8 mouse cellular contexts compared by ENCODE assay signal in the genomic region with DNA sequence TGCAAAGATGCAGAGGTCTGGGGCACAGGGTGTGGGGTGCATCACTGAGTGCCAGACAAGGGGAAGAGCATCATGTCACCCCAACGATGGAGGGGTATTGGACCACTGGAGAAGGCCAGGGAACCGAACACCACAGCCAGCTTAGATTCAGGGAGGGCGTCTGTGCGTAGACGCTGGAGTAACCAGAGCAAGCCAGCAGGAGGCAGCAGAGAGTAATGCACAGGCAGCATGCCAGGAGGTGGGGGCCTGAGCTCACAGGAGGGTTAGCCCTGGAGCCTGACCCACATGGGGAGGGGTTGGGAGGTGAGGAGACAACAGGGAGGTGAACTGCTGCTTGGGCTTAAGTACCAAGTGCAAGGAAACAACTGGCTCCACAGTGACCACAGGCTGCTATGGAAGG. TPM values are rescaled to one million over a fixed set of nuclear protein-coding genes. Genes with fewer than 3 reads are reported as not detected.
A peak's percentile ranks its signal among the peaks of the same experiment; 100 is the strongest.
DNase-seq lines count a peak whose midpoint lies in the region; ATAC-seq and TF ChIP-seq lines count a peak whose summit lies in the region.

No protein-coding gene starts in this region.

- no peaks in the 10 kb centered on the region for H3K36me3 ChIP-seq in embryonic facial prominence, embryonic 14.5 days (ENCODE audit: control insufficient read depth, insufficient read depth, low read length)
- no peaks in the 10 kb centered on the region for H3K36me3 ChIP-seq in heart, embryonic 12.5 days
- H3K36me3 ChIP-seq in kidney, embryonic 16.5 days (ENCODE audit: insufficient read depth, low read length): 0 out of 2 replicates have a peak, but pooled peaks cover 3% of the 10 kb centered on the region
- H3K36me3 ChIP-seq in liver, postnatal 0 days (replicated peaks; ENCODE audit: insufficient read depth, low read length): peaks cover 19% of the 10 kb centered on the region
- H3K36me3 ChIP-seq in neural tube, embryonic 14.5 days (ENCODE audit: control insufficient read depth, insufficient read depth, low read length): no peaks in the 10 kb centered on the region

- ATAC-seq in embryonic facial prominence, embryonic 14.5 days (ENCODE audit: low read depth): peak; percentile 74
- peak; percentile 27; the same call in 1 of the 2 replicates for ATAC-seq in heart, embryonic 12.5 days (ENCODE audit: insufficient number of reproducible peaks, low FRiP score)
- ATAC-seq in kidney, embryonic 16.5 days (ENCODE audit: low FRiP score, low TSS enrichment): peak; percentile 57
- peak; percentile 46 for ATAC-seq in liver, postnatal 0 days
- peak; percentile 35 for ATAC-seq in neural tube, embryonic 14.5 days (ENCODE audit: low read depth)

- H3K4me1 ChIP-seq in embryonic facial prominence, embryonic 14.5 days (ENCODE audit: control insufficient read depth, insufficient read depth, low read length): peaks cover 8% of the 10 kb centered on the region; the same call in 1 of the 2 replicates
- peaks cover 23% of the 10 kb centered on the region for H3K4me1 ChIP-seq in heart, embryonic 12.5 days (replicated peaks)
- peaks cover 30% of the 10 kb centered on the region for H3K4me1 ChIP-seq in kidney, embryonic 16.5 days (ENCODE audit: insufficient read depth, low read length)
- peaks cover 44% of the 10 kb centered on the region for H3K4me1 ChIP-seq in liver, postnatal 0 days (ENCODE audit: insufficient read depth)
- peaks cover 14% of the 10 kb centered on the region; the same call in 1 of the 2 replicates for H3K4me1 ChIP-seq in neural tube, embryonic 14.5 days (ENCODE audit: control insufficient read depth, insufficient read depth, low read length)

- no peak overlapping the region for H3K4me2 ChIP-seq in embryonic facial prominence, embryonic 14.5 days (ENCODE audit: low read depth, low read length)
- H3K4me2 ChIP-seq in heart, embryonic 12.5 days: no peak overlapping the region
- H3K4me2 ChIP-seq in kidney, embryonic 16.5 days (replicated peaks; ENCODE audit: low read depth, low read length): no peak overlapping the region
- H3K4me2 ChIP-seq in liver, postnatal 0 days (ENCODE audit: low read depth, low read length): peak overlapping the region; percentile 44
- no peak overlapping the region for H3K4me2 ChIP-seq in neural tube, embryonic 14.5 days (ENCODE audit: low read depth, low read length)

- no peak overlapping the region for H3K4me3 ChIP-seq in embryonic facial prominence, embryonic 14.5 days (ENCODE audit: low read depth, low read length)
- no peak overlapping the region for H3K4me3 ChIP-seq in heart, embryonic 12.5 days
- no peak overlapping the region for H3K4me3 ChIP-seq in kidney, embryonic 16.5 days (ENCODE audit: low read length)
- H3K4me3 ChIP-seq in liver, postnatal 0 days (ENCODE audit: low read depth, low read length): no peak overlapping the region
- no peak overlapping the region for H3K4me3 ChIP-seq in neural tube, embryonic 14.5 days (ENCODE audit: low read depth, low read length)

- H3K27ac ChIP-seq in embryonic facial prominence, embryonic 14.5 days (replicated peaks; ENCODE audit: low read depth, low read length): no peak overlapping the region
- H3K27ac ChIP-seq in heart, embryonic 12.5 days (ENCODE audit: poor library complexity, severe bottlenecking): no peak overlapping the region
- H3K27ac ChIP-seq in kidney, embryonic 16.5 days (ENCODE audit: low read length): peak overlapping the region; percentile 81; the same call in 1 of the 2 replicates
- H3K27ac ChIP-seq in liver, postnatal 0 days (ENCODE audit: low read depth): peak overlapping the region; percentile 98
- H3K27ac ChIP-seq in neural tube, embryonic 14.5 days (ENCODE audit: low read depth, low read length): 0 out of 2 replicates have a peak overlapping the region, but pooled peaks have one; percentile 4

- no peaks in the 10 kb centered on the region for H3K27me3 ChIP-seq in embryonic facial prominence, embryonic 14.5 days (replicated peaks; ENCODE audit: control insufficient read depth, insufficient read depth, low read length)
- H3K27me3 ChIP-seq in heart, embryonic 12.5 days (replicated peaks): peaks cover 89% of the 10 kb centered on the region
- no peaks in the 10 kb centered on the region for H3K27me3 ChIP-seq in kidney, embryonic 16.5 days (ENCODE audit: insufficient read depth, low read length)
- H3K27me3 ChIP-seq in liver, postnatal 0 days (ENCODE audit: insufficient read depth, low read length): no peaks in the 10 kb centered on the region
- no peaks in the 10 kb centered on the region for H3K27me3 ChIP-seq in neural tube, embryonic 14.5 days (ENCODE audit: control insufficient read depth, insufficient read depth, low read length)

- DNase-seq in CD4-positive, CD25-positive, alpha-beta regulatory T cell, adult 2 months (ENCODE audit: low read depth, low spot score): peak; percentile 91
- peak; percentile 50 to 58 for DNase-seq in adrenal gland, postnatal 4 days (ENCODE audit: low spot score in 2 of 2)
- peak; percentile 50 for DNase-seq in embryonic facial prominence, embryonic 14.5 days (ENCODE audit: low spot score)
- DNase-seq in liver, postnatal 0 days: peak; percentile 90
- peak; percentile 30 for DNase-seq in testis, postnatal 14 days (ENCODE audit: low spot score)

- no peak for TF ChIP-seq EP300 in liver, postnatal 0 days (IDR thresholded peaks at IDR 0.05; ENCODE audit: low read depth)

- 19% methylated on average over 5 of the region's 5 CpGs for WGBS in embryonic facial prominence, embryonic 14.5 days
- 18% methylated on average over 5 of the region's 5 CpGs for WGBS in heart, embryonic 12.5 days
- WGBS in kidney, embryonic 16.5 days: 21% methylated on average over 5 of the region's 5 CpGs
- WGBS in liver, postnatal 0 days (ENCODE audit: insufficient replicate concordance): 33% methylated on average over 5 of the region's 5 CpGs
- WGBS in neural tube, embryonic 14.5 days: 16% methylated on average over 5 of the region's 5 CpGs

- no peak overlapping the region for H3K9ac ChIP-seq in embryonic facial prominence, embryonic 14.5 days (ENCODE audit: low read depth, low read length)
- H3K9ac ChIP-seq in heart, embryonic 12.5 days: no peak overlapping the region; the same call in 1 of the 2 replicates
- H3K9ac ChIP-seq in kidney, embryonic 16.5 days (replicated peaks; ENCODE audit: low read length): no peak overlapping the region
- H3K9ac ChIP-seq in liver, postnatal 0 days (replicated peaks): peak overlapping the region; percentile 43; the same call in 1 of the 2 replicates
- no peak overlapping the region for H3K9ac ChIP-seq in neural tube, embryonic 14.5 days (replicated peaks; ENCODE audit: low read depth, low read length)

- TF ChIP-seq CTCF in liver, postnatal 0 days (IDR thresholded peaks at IDR 0.05; ENCODE audit: low read depth): peak; percentile 100

- no peaks in the 10 kb centered on the region for H3K9me3 ChIP-seq in embryonic facial prominence, embryonic 14.5 days (ENCODE audit: control insufficient read depth, low read length)
- H3K9me3 ChIP-seq in heart, embryonic 12.5 days (replicated peaks): no peaks in the 10 kb centered on the region
- H3K9me3 ChIP-seq in kidney, embryonic 16.5 days (ENCODE audit: low read length): no peaks in the 10 kb centered on the region
- H3K9me3 ChIP-seq in liver, postnatal 0 days (ENCODE audit: low read length): no peaks in the 10 kb centered on the region
- no peaks in the 10 kb centered on the region for H3K9me3 ChIP-seq in neural tube, embryonic 14.5 days (ENCODE audit: control insufficient read depth, low read length)

RNA-seq across cellular contexts. Expression of a gene that starts 50.0 kb away (rescaled TPM):
- total RNA-seq in adrenal gland, postnatal 4 days (2021): 1 to 10 TPM; 2.5 to 2.8 TPM
- polyA plus RNA-seq in embryonic facial prominence, embryonic 14.5 days (2014; fragmentation: Nextera tagmentation; extraction: Ambion mirVana): 0.18 and 0.46 TPM in 2 replicates
- 4.4 and 6.2 TPM in 2 replicates for polyA plus RNA-seq in heart, embryonic 12.5 days (2016; fragmentation: Nextera tagmentation; extraction: Ambion mirVana)
- 0.27 and 0.75 TPM in 2 replicates for polyA plus RNA-seq in kidney, embryonic 16.5 days (2015; fragmentation: Nextera tagmentation; extraction: Ambion mirVana)
- polyA plus RNA-seq in liver, postnatal 0 days (2015; fragmentation: Nextera tagmentation; extraction: Ambion mirVana): 0.12 and 0.33 TPM in 2 replicates
- polyA plus RNA-seq in neural tube, embryonic 14.5 days (2014; fragmentation: Nextera tagmentation; extraction: Ambion mirVana): 4.3 and 5.4 TPM in 2 replicates

Comparison
In these comparisons a context has a peak if more than half of its experiments do, and no peak if none do; other contexts are left out.
1. DNase-seq: peak in every context shown above with its lines; median percentile 91 in CD4-positive, CD25-positive, alpha-beta regulatory T cell, adult 2 months; 90 in liver, postnatal 0 days; 54 in adrenal gland, postnatal 4 days; 50 in embryonic facial prominence, embryonic 14.5 days; 30 in testis, postnatal 14 days.
2. H3K27ac ChIP-seq: peak in kidney, embryonic 16.5 days (single experiment), liver, postnatal 0 days (single experiment) and neural tube, embryonic 14.5 days (single experiment); none in embryonic facial prominence, embryonic 14.5 days (single experiment) and heart, embryonic 12.5 days (single experiment).
3. Peak in every context shown above with its lines, with median percentiles within 50 percentile points of each other: ATAC-seq.